Mouse (Mus musculus): ENCODE results near the gene Ncstn.

DNA sequence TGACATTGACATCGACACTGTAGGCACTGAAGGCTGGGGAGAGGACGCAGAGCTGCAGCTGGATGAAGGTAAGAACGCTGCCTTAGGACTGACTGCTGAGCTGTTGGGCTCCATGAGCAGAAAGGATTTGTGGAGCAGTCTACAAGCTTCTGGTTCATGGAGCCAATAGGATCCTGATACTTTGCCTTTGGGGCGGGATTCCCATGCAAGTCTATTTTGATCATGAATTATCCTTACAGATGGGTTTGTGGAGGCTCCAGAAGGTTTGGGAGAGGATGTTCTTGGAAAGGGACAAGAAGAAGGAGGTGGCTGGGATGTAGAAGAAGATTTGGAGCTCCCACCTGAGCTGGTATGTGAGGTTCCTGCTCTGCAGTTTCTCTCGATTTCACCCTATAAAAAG lies 34.4 kb upstream of the Ncstn start:
- TF ChIP-seq CTCF (IDR thresholded peaks at IDR 0.05; ENCODE audit: insufficient read depth, low read length): no peak
- TF ChIP-seq POLR2A (IDR thresholded peaks at IDR 0.05; ENCODE audit: borderline replicate concordance, extremely low read depth, low read depth, low read length): no peak

Measured in lung, adult 2 months (tissue).